Mouse (Mus musculus): ENCODE data around the gene Dock9. TPM values are rescaled to one million over a fixed set of nuclear protein-coding genes. Genes with fewer than 3 reads are reported as not detected.
"Not testable (repeated sequence)": the region's sequence is repeated elsewhere in the genome, so short reads cannot be mapped to it uniquely, and the experiment has no call there.

The Dock9 gene
- polyA plus RNA-seq, 1 experiment: 64.7 TPM

- peak in 1 of 2 experiments; percentile 37 for DNase-seq (ENCODE audit: extremely low spot score in 1 of 2, low spot score in 1 of 2)
Measured at GRCm38 (mm10) chr14:121634093-121634735, 163.4 kb downstream of the Dock9 start.

GRCm38 (mm10) chr14:121631934-121632333 is 165.7 kb downstream of the Dock9 start:
- peak in 1 of 2 experiments; percentile 33 for DNase-seq (ENCODE audit: extremely low spot score in 1 of 2, low spot score in 1 of 2)

DNA sequence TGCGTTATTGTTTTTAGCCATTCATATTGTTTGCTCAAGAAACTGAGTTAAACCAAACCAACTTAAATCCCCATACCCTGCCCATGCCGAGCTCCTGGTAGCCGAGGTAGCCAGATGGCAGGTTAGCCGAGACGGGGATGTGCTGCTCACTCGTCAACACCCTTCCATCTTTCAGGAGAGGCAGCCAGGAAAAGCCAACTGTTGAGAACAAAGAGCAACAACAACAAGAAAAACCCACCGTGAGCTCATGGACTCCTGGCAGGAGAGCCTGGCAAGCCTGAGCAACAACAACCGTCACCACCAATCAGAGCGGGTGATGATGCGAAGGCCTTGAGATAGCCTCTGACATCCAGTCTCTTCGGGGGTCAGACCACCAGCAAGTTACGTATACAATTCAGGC is 170.9 kb downstream of the Dock9 start:
- no peak for DNase-seq (ENCODE audit: extremely low spot score in 1 of 2, low spot score in 1 of 2)

- not testable (repeated sequence) for DNase-seq (ENCODE audit: extremely low spot score in 1 of 2, low spot score in 1 of 2)
Measured at GRCm38 (mm10) chr14:121623996-121624542, 173.6 kb downstream of the Dock9 start.

DNA sequence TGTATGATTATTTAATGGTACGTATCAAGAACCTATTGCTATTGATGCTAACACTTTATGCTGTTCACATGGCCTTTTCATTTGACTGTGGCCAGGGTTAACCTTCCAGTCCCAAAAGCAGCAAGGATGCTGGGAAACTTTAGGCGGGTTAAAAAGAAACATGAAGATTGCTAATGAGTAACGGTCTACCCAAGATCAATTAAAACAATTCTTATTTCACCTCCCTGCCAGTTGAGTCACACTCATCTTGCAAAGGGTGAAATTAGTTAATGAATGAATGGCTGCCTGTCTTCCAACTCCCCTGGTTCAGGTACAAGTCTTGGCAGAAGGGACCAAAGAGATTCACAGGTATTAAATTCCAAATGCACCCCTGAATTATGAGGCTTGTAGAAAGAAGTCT is 175.8 kb downstream of the Dock9 start:
- no peak for DNase-seq (ENCODE audit: extremely low spot score in 1 of 2, low spot score in 1 of 2)

GRCm38 (mm10) chr14:121620567-121620966 is 177.1 kb downstream of the Dock9 start:
- DNase-seq (ENCODE audit: extremely low spot score in 1 of 2, low spot score in 1 of 2): no peak

DNA sequence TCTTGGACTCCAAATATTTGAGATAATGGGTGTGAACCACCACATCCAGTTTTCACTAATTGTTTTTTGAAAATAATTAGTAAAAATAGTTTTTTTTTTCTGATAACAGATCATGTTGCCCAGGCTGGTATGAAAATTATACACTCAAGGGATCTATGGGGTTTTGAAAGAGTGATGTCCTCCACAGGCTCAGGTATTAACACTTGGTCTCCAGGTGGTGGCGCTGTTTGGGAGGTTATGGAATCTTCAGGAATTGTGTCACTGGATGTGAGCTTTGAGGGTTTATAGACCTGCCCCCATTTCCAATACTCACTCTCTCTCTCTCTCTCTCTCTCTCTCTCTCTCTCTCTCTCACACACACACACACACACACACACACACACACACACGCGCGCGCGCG is 177.5 kb downstream of the Dock9 start:
- no peak for DNase-seq (ENCODE audit: extremely low spot score in 1 of 2, low spot score in 1 of 2)

DNA sequence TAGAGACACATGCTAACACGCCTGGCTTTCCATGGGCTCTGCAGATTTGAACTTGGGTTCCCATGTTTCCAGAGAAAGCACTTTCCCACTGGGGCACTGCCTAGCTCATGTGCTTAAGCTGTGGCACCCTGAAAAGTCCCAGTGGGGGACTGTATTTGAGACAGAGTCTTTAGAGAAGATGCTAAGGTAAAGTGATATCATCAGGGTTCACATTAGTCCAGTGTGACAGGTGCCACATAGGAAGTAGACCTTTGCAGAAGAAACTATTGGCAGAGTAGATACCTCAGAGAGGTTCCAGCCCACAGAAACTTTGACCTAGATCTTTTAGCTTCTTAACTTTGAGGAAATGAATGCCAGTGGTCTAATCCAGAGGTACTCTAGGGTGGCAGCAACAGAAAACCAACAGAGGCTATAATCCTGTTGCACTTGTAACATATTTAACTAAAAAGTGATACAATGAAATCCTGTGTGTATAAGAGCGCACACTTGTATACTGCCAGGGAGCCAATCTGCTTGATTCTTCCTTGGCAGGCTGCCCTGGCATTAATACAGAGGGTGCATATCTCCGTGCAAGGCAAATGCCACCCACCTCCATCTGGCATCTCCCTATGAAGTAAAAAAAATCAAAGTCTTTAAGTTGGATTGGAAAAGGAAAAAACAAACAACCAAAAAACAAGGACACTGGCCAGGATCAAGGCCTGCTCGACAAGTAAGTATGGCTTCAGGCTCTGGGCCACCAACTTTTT is 179.8 kb downstream of the Dock9 start:
- peak; percentile 77 to 90 for DNase-seq (ENCODE audit: extremely low spot score in 1 of 2, low spot score in 1 of 2)

- peak; percentile 57 to 78 for DNase-seq (ENCODE audit: extremely low spot score in 1 of 2, low spot score in 1 of 2)
Measured at GRCm38 (mm10) chr14:121615431-121615830, 182.2 kb downstream of the Dock9 start.

DNA sequence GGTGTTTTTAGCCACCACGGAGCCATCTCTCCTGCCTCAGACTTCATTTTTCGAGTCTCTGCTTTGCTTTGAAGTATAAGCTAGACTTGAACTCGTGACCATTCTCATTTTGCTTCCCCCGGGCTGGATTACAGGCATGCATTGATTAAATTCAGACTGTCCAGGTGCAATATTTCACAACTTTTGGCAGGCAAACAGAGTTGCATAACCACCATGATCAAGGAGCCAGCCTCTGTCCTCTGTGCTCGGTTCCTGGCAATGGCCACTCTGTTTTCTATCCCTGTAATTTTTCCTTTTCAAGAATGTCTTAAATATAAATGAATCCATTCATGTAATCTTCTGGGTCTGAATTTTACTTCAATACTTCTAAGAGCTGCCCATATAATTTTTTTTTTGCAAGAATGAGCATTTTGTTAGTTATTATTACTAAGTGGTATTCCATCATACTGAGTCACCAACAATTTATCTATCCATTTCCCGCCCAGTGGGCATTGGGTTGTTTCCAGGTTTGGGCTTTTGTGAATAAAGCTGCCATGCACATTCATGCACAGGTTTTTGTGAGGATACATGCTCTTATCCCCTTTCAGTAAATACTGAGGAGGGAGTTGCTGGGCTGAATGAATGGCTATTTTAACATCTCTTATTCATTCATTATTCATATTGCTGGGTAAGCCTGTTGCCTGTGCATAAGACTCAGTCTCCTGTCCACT is 183.0 kb downstream of the Dock9 start:
- DNase-seq (ENCODE audit: extremely low spot score in 1 of 2, low spot score in 1 of 2): no peak

DNA sequence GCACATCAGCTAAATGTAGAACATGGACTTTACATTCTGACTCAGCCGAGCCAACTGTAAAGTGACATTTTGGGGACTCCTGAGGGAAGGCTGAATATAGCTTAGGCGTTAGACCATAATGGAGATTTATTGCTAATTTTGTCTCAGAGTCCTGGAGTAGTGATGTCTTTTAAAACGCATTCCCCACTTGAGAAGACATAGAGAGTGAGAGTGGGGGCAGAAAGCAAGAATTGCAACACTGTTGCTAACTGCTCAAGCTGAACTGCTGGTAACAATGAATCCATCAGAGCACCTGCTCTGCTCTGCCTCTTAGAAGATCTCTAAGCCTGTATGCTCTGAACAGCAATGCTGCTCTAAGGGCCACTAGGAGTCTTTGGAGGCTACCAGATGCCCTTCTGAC is 184.1 kb downstream of the Dock9 start:
- DNase-seq (ENCODE audit: extremely low spot score in 1 of 2, low spot score in 1 of 2): peak; percentile 49 to 66

DNA sequence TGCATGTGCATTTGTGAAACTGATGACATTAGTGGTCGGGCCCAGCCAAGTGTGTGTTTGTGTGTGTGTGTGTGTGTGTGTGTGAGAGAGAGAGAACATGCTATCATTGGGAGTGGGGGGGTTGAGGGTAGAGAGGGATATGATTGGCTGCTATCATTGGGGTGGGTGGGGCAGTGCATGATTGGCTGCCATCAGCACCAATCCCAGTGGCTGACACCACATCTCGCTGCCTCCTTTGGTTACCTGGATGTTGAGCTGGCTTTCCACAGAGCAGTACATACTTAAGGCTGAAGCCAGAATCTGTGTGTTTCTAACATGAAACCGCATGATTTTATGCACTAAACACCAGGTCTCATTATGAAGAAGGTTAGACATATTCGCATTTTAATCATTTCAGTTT is 184.7 kb downstream of the Dock9 start:
- DNase-seq (ENCODE audit: extremely low spot score in 1 of 2, low spot score in 1 of 2): no peak

DNA sequence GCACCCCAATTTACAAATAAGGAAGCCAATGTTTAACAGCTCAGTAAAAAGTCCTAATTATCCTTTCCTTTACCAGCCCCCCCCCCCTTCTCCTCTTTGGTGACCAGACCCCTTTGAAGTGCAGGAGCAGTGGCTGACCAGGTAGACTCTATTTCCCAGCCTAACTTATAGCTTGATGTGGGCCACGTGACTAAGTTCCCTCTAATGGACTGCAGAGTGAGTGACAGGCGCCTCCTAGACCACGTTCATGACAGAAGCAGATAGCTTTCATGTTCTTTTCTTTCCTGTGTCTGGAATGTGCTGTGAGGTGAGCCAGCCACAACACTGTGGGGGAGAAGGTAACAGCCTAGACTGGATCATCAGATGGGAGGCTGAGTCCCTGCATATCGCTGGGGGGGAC is 186.1 kb downstream of the Dock9 start:
- no peak for DNase-seq (ENCODE audit: extremely low spot score in 1 of 2, low spot score in 1 of 2)

DNA sequence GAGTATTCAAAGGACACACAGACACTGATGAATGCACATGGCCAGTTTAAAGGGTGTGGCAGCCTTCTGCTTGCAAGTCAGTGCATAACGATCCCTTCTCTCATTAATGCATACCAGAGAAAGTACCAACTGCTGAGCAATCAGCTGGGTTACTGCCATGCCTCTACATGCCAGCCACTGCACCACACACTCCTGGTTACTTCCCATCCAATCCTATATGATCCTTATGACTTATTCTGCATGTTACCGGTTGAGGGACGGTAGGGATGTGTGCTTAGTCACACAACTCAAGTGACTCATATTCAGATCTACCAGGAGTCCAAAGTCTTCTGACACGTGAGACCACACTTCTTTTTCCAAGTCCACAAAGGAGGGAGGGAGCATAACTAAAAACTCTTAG is 186.5 kb downstream of the Dock9 start:
- DNase-seq (ENCODE audit: extremely low spot score in 1 of 2, low spot score in 1 of 2): no peak

GRCm38 (mm10) chr14:121608522-121608921 is 189.1 kb downstream of the Dock9 start:
- no peak for DNase-seq (ENCODE audit: extremely low spot score in 1 of 2, low spot score in 1 of 2)

DNA sequence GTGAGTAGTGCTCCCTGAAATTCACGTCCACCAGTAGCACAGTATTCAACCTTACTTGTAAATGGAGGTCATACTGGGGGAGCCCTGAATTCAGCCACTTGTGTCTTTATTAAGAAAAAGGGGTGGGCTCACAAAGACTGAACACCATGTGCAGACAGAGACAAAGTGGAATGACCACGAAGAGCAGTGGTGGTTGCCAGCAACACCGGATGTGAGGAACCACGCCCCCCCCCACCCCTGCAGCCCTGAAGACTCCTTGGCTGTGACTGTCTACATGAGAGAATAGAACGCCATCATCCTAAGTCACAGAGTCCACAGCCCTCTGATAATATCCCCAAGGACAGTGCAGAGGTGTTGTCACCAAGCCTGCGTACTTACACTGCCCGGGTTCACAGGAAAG is 191.2 kb downstream of the Dock9 start:
- no peak for DNase-seq (ENCODE audit: extremely low spot score in 1 of 2, low spot score in 1 of 2)

- no peak for DNase-seq (ENCODE audit: extremely low spot score in 1 of 2, low spot score in 1 of 2)
Measured at GRCm38 (mm10) chr14:121605260-121605659, 192.4 kb downstream of the Dock9 start.

GRCm38 (mm10) chr14:121604565-121604964 is 193.1 kb downstream of the Dock9 start:
- peak in 1 of 2 experiments; percentile 58 for DNase-seq (ENCODE audit: extremely low spot score in 1 of 2, low spot score in 1 of 2)

GRCm38 (mm10) chr14:121602610-121603009 is 195.0 kb downstream of the Dock9 start:
- peak in 1 of 2 experiments; percentile 66 for DNase-seq (ENCODE audit: extremely low spot score in 1 of 2, low spot score in 1 of 2)

GRCm38 (mm10) chr14:121600538-121600937 is 197.1 kb downstream of the Dock9 start:
- no peak for DNase-seq (ENCODE audit: extremely low spot score in 1 of 2, low spot score in 1 of 2)

GRCm38 (mm10) chr14:121597073-121597472 is 200.6 kb downstream of the Dock9 start:
- DNase-seq (ENCODE audit: extremely low spot score in 1 of 2, low spot score in 1 of 2): no peak

All from frontal cortex, adult 2 months (tissue).